Mouse (Mus musculus) lung, adult 2 months (tissue): ENCODE measurements around the gene Efcab2. TPM values are rescaled to one million over a fixed set of nuclear protein-coding genes. Genes with fewer than 3 reads are reported as not detected.
A peak's percentile ranks its signal among the peaks of the same experiment; 100 is the strongest.

Source experiments
- DNase-seq: peaks from one replicate; pipeline ENCODE4 v3.0.0; 2022
- H3K4me1 ChIP-seq: fragments of 200-500 bp; 2 replicates; pipeline ENCODE4 v1.6.1; 2011; ENCODE audit warnings: low read length; ENCODE audit not compliant: control insufficient read depth, insufficient read depth
- H3K4me3 ChIP-seq: fragments of 200-500 bp; replicated peaks from 2 replicates; pipeline ENCODE3; 2011; ENCODE audit warnings: low read depth, mild to moderate bottlenecking, control low read depth, low read length; ENCODE audit errors: extremely low read depth
- CTCF ChIP-seq: fragments of 200-500 bp; IDR thresholded peaks from 2 replicates; pipeline ENCODE4 v1.5.1; 2011; ENCODE audit warnings: mild to moderate bottlenecking, low read length, control low read depth; ENCODE audit not compliant: insufficient read depth
- POLR2A ChIP-seq: fragments of 200-500 bp; IDR thresholded peaks from 2 replicates; pipeline ENCODE4 v1.6.1; 2011; ENCODE audit warnings: low read depth, mild to moderate bottlenecking, control low read depth, low read length, borderline replicate concordance; ENCODE audit errors: extremely low read depth
- WGBS: fragments of 180-500 bp; shearing (Covaris S2); methylation state at CpG from one replicate; pipeline ENCODE4 v1.1.7; 2018; 5-methylcytosine and 5-hydroxymethylcytosine counted together
- polyA plus RNA-seq: library from polyadenylated mRNA; depleted of rRNA; stranded (reverse); fragments of >200 nt; gene quantifications from 2 replicates; pipeline ENCODE4 v1.2.3, GENCODE M21; 2012

Efcab2 gene
- polyA plus RNA-seq, 1 experiment, result 0.82 TPM

- no peak overlapping the region for H3K4me3 ChIP-seq
- WGBS, result 5% methylated on average over 2 of the region's 2 CpGs
- DNase-seq, result peak; percentile 72
- peak; percentile 93 for TF ChIP-seq CTCF
- no peak for TF ChIP-seq POLR2A
- no peaks in the 10 kb centered on the region for H3K4me1 ChIP-seq
These were observed 57.8 kb downstream of the Efcab2 start for GRCm38 (mm10) chr1:178463712-178464111.

GRCm38 (mm10) chr1:178464140-178464539, 58.3 kb downstream of the Efcab2 start:
- WGBS, result 35% methylated on average over 4 of the region's 4 CpGs
- Histone ChIP-seq H3K4me1 (no peaks in the 10 kb centered on the region), H3K4me3 (no peak overlapping the region)
- DNase-seq, result no peak
- no peak for TF ChIP-seq POLR2A
- TF ChIP-seq CTCF, result no peak

GRCm38 (mm10) chr1:178467594-178467993, 61.7 kb downstream of the Efcab2 start:
- Histone ChIP-seq H3K4me3 (no peak overlapping the region), H3K4me1 (no peaks in the 10 kb centered on the region)
- no peak for TF ChIP-seq POLR2A
- TF ChIP-seq CTCF, result no peak
- DNase-seq, result no peak
- WGBS, result 73% methylated on average over 6 of the region's 6 CpGs

- Histone ChIP-seq H3K4me3 (no peak overlapping the region), H3K4me1 (no peaks in the 10 kb centered on the region)
- TF ChIP-seq POLR2A (no peak), CTCF (no peak)
- DNase-seq, result no peak
- 5% methylated on average over 2 of the region's 2 CpGs for WGBS
These were observed 62.4 kb downstream of the Efcab2 start for GRCm38 (mm10) chr1:178468280-178468679.

- TF ChIP-seq CTCF, result no peak
- no peak for TF ChIP-seq POLR2A
- DNase-seq, result no peak
- no peak overlapping the region for H3K4me3 ChIP-seq
- no peaks in the 10 kb centered on the region for H3K4me1 ChIP-seq
These were observed 78.0 kb downstream of the Efcab2 start for GRCm38 (mm10) chr1:178483854-178484253.

- 85% methylated on average over 5 of the region's 5 CpGs for WGBS
- Histone ChIP-seq H3K4me1 (no peaks in the 10 kb centered on the region), H3K4me3 (no peak overlapping the region)
- DNase-seq, result no peak
- no peak for TF ChIP-seq POLR2A
- TF ChIP-seq CTCF, result no peak
These were observed 79.4 kb downstream of the Efcab2 start for GRCm38 (mm10) chr1:178485138-178485867.

- no peaks in the 10 kb centered on the region for H3K4me1 ChIP-seq
These were observed 80.0 kb downstream of the Efcab2 start for GRCm38 (mm10) chr1:178485868-178486220.

GRCm38 (mm10) chr1:178486828-178487227, 80.9 kb downstream of the Efcab2 start:
- H3K4me3 ChIP-seq, result no peak overlapping the region
- WGBS, result 50% methylated on average over 5 of the region's 5 CpGs
- TF ChIP-seq POLR2A, result no peak
- TF ChIP-seq CTCF, result no peak
- H3K4me1 ChIP-seq, result no peaks in the 10 kb centered on the region
- no peak for DNase-seq

More at GRCm38 (mm10) chr1:178485868-178486220, 80.0 kb downstream of the Efcab2 start:
- TF ChIP-seq POLR2A (no peak), CTCF (no peak)
- H3K4me3 ChIP-seq, result no peak overlapping the region
- DNase-seq, result no peak
- WGBS, result 64% methylated on average over 5 of the region's 5 CpGs

GRCm38 (mm10) chr1:178489127-178489526, 83.2 kb downstream of the Efcab2 start:
- TF ChIP-seq POLR2A (no peak), CTCF (no peak)
- no peak for DNase-seq
- Histone ChIP-seq H3K4me1 (no peaks in the 10 kb centered on the region), H3K4me3 (no peak overlapping the region)
- 44% methylated on average over 3 of the region's 3 CpGs for WGBS

GRCm38 (mm10) chr1:178491733-178492132, 85.8 kb downstream of the Efcab2 start:
- no peaks in the 10 kb centered on the region for H3K4me1 ChIP-seq
- DNase-seq, result no peak
- no peak for TF ChIP-seq POLR2A
- TF ChIP-seq CTCF, result no peak
- no peak overlapping the region for H3K4me3 ChIP-seq
- 82% methylated on average over 5 of the region's 5 CpGs for WGBS
